Mouse (Mus musculus) ovary, adult 2 months (tissue): Measurements from ENCODE around the gene Rfwd3. TPM values are rescaled to one million over a fixed set of nuclear protein-coding genes. Genes with fewer than 3 reads are reported as not detected.

Source experiments
- polyA plus RNA-seq: library from polyadenylated mRNA; depleted of rRNA; stranded (reverse); fragments of >200 nt; gene quantifications from 2 replicates; pipeline ENCODE4 v1.2.3, GENCODE M21; 2012; rRNA removed

The Rfwd3 gene
- polyA plus RNA-seq, result 24.0 and 29.2 TPM in 2 replicates

DNA sequence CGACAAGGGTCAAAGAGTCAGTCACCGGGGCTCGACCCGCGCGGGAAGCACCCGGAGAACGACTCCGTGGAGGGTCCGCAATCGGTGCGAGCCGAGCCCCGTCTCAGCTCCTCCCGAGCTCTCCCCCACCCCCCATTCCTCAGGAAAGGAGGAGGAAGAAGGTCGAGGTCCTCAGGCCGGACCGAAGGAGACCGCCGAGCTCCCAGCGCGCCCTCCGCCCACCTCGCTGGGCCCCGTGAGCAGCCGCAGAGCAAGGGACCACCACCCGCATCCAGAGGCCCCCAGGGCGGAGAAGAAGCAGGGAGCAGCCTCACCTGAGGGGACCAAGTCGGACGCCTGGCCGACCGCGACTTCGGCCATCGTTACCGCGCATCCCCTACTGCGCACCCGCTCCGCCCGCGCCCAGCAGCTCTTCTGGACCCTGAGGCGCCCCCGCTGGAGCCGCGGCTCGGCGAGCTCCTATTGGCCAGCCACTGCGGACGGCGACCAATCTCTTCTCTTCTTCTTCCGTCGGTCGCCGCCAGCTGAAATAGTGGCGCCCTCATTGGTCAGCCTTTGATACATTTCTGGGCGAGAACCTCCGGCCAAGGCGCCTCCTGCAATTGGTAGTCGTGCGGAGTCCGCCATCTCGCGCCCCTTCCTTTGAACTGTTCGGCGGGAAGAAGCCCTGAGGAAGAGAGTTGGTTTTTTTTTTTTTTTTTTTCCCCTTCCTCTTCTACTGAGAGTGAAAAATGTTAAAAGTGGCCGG, at the start of gene Rfwd3:
Gene Rfwd3 (minus strand): TSS at position 402 of the 748 bp plus-strand sequence.

DNA sequence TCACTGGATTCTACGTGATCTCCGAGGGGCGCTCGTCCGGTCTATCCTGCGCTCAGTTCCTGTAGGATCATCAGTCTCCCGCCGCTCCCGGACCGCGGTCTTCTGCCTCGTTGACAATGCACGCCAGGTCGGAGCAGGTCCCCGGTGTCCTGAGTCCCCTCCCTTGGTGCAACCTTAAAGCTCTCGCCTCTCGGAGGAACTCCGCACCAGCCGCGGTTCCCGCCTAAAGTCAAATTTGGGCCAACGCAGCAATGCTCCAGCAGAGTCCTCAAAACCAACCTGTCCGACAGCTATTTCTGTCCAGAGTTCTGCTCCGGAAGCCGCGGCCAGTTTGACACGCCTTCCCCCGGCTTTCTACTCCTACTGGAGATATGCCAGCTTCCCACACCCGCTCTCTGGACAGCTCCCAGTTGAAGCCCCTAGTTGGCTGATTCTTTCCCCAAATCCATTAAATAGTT, 37.9 kb upstream of the Rfwd3 start, which contains the start of gene Mlkl:
Gene Mlkl (minus strand): TSS at position 288 of the 458 bp plus-strand sequence.

DNA sequence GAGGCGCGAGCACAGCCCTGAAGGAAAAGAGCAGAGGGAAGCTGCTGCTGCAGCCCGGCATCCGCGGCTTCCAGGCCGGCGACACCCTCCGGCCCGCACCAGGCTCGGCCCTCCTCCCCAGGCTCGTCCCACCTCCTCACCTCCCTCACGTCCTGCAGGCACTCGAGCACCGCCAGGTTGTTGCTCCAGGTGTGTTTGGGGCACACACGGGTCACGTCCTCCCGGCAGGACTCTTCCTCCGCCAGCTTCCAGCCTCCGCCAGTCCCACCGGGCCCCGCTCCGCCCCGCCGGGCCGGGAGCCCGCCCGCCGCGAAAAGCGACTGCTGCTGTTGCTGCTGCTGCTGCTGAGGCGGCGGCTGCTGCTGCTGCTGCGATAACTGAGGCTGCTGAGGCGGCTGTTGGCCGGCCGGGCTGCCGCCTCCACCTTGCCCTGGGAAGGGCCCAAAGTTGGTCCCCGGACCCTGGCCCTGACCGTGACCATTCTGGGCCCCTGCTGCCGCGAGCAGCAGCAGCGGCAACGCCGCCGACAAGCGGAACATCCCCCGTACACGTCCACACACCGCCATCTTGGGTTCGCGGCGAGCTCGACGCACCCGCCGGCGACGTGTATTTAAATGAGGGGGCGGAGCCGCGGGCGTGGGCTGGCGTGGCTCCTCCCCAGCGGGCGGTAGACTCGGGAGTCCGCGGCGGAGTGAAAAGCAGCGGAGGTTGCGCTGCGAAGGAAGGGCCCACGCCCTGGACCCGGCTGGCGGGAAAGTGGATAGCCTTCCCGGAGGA, 41.2 kb downstream of the Rfwd3 start, which contains the start of gene Glg1:
Gene Glg1 (minus strand): TSS at position 586 of the 777 bp plus-strand sequence.

Other genes with a start within 250 kb of the Rfwd3 start
- gene Exosc6, start 243.9 kb downstream of the Rfwd3 start, polyA plus RNA-seq, result 70.7 and 101 TPM in 2 replicates
- gene Clec18a, start 207.8 kb downstream of the Rfwd3 start, polyA plus RNA-seq, result 1.8 and 2.2 TPM in 2 replicates
- gene Pdpr, start 205.6 kb downstream of the Rfwd3 start, polyA plus RNA-seq, result 19.2 and 19.8 TPM in 2 replicates
- gene Glg1, start 41.0 kb downstream of the Rfwd3 start, polyA plus RNA-seq, result 65.7 and 67.3 TPM in 2 replicates
- 0.68 and 0.78 TPM in 2 replicates for gene Mlkl, start 38.0 kb upstream of the Rfwd3 start, polyA plus RNA-seq
- gene Fa2h, start 93.6 kb upstream of the Rfwd3 start, polyA plus RNA-seq, result 2.5 and 3.2 TPM in 2 replicates
- gene Wdr59, start 221.9 kb upstream of the Rfwd3 start, polyA plus RNA-seq, result 16.7 and 22.1 TPM in 2 replicates
- gene Znrf1, start 235.9 kb upstream of the Rfwd3 start, polyA plus RNA-seq, result 138 and 182 TPM in 2 replicates